13 mouse cellular contexts compared by ENCODE assay signal in genomic region chr15:98026967-98027904, GRCm38 (mm10). TPM values are rescaled to one million over a fixed set of nuclear protein-coding genes. Genes with fewer than 3 reads are reported as not detected.
DNase-seq lines count a peak whose midpoint lies in the region; ATAC-seq and TF ChIP-seq lines count a peak whose summit lies in the region.
"Had no signal": no experiment of that assay in that cellular context is flagged by ENCODE, and none has a peak within 500 bp of the region (broad histone marks: within the 10 kb centered on the region; RNA-seq: fewer than 3 reads in every experiment).

No protein-coding gene starts in this region.

- H3K36me3 ChIP-seq in kidney, embryonic 15.5 days = no peaks in the 10 kb centered on the region
- no peaks in the 10 kb centered on the region for H3K36me3 ChIP-seq in embryonic facial prominence, embryonic 13.5 days
- H3K36me3 ChIP-seq in hindbrain, embryonic 16.5 days (ENCODE audit: control insufficient read depth, insufficient read depth, low read length) = no peaks in the 10 kb centered on the region
- no peaks in the 10 kb centered on the region for H3K36me3 ChIP-seq in midbrain, embryonic 13.5 days

- H3K9me3 ChIP-seq in kidney, embryonic 15.5 days (replicated peaks) = no peaks in the 10 kb centered on the region
- H3K9me3 ChIP-seq in embryonic facial prominence, embryonic 13.5 days = no peaks in the 10 kb centered on the region
- H3K9me3 ChIP-seq in hindbrain, embryonic 16.5 days (ENCODE audit: control insufficient read depth, low read length) = no peaks in the 10 kb centered on the region
- no peaks in the 10 kb centered on the region for H3K9me3 ChIP-seq in midbrain, embryonic 13.5 days

- 0 out of 2 replicates have a peak, but pooled peaks cover 6% of the 10 kb centered on the region for H3K27me3 ChIP-seq in kidney, embryonic 15.5 days
- peaks cover 14% of the 10 kb centered on the region; the same call in 1 of the 2 replicates for H3K27me3 ChIP-seq in embryonic facial prominence, embryonic 13.5 days
- H3K27me3 ChIP-seq in hindbrain, embryonic 16.5 days (replicated peaks; ENCODE audit: control insufficient read depth, insufficient read depth, low read length) = no peaks in the 10 kb centered on the region
- H3K27me3 ChIP-seq in midbrain, embryonic 13.5 days = no peaks in the 10 kb centered on the region

- H3K4me2 ChIP-seq in kidney, embryonic 15.5 days = no peak overlapping the region
- no peak overlapping the region for H3K4me2 ChIP-seq in embryonic facial prominence, embryonic 13.5 days
- no peak overlapping the region for H3K4me2 ChIP-seq in hindbrain, embryonic 16.5 days (ENCODE audit: low read length)
- H3K4me2 ChIP-seq in midbrain, embryonic 13.5 days (replicated peaks) = no peak overlapping the region

- 20% methylated on average over 12 of the region's 12 CpGs for WGBS in kidney, embryonic 15.5 days
- 30% methylated on average over 12 of the region's 12 CpGs for WGBS in embryonic facial prominence, embryonic 13.5 days
- 40% methylated on average over 12 of the region's 12 CpGs for WGBS in hindbrain, embryonic 16.5 days
- 35% methylated on average over 12 of the region's 12 CpGs for WGBS in midbrain, embryonic 13.5 days

- TF ChIP-seq CTCF in left cerebral cortex, adult 2 months (IDR thresholded peaks at IDR 0.05) = no peak

- DNase-seq in kidney, postnatal 10 days = no peak
- no peak for DNase-seq in adrenal gland, adult 18-20 months (ENCODE audit: low spot score in 2 of 2)
- DNase-seq in left cerebral cortex, adult 2 months (ENCODE audit: extremely low spot score in 1 of 2, low spot score in 2 of 2) = no peak
- DNase-seq in urinary bladder, adult 2 months (ENCODE audit: low spot score) = no peak
- DNase-seq: adrenal gland, adult 2 months; cerebellum, postnatal 10 days; gastrocnemius, postnatal 10 days; liver, postnatal 0 days had no signal

- peaks cover 45% of the 10 kb centered on the region for H3K4me1 ChIP-seq in kidney, embryonic 15.5 days
- peaks cover 37% of the 10 kb centered on the region for H3K4me1 ChIP-seq in embryonic facial prominence, embryonic 13.5 days
- H3K4me1 ChIP-seq in hindbrain, embryonic 16.5 days (ENCODE audit: control insufficient read depth, insufficient read depth, low read depth, low read length) = peaks cover 5% of the 10 kb centered on the region
- H3K4me1 ChIP-seq in midbrain, embryonic 13.5 days (replicated peaks) = peaks cover 30% of the 10 kb centered on the region

- peak overlapping the region; percentile 76 for H3K27ac ChIP-seq in kidney, embryonic 15.5 days
- H3K27ac ChIP-seq in embryonic facial prominence, embryonic 13.5 days = peak overlapping the region; percentile 78
- H3K27ac ChIP-seq in hindbrain, embryonic 16.5 days (ENCODE audit: low read depth, low read length) = no peak overlapping the region
- H3K27ac ChIP-seq in midbrain, embryonic 13.5 days = no peak overlapping the region
- H3K27ac ChIP-seq in left cerebral cortex, adult 2 months = no peak overlapping the region
- H3K27ac ChIP-seq: layer of hippocampus, adult 2 months had no signal

- peak; percentile 72 for ATAC-seq in kidney, embryonic 15.5 days (replicated peaks; ENCODE audit: low FRiP score)
- ATAC-seq in embryonic facial prominence, embryonic 13.5 days (ENCODE audit: insufficient number of reproducible peaks, insufficient read depth, low FRiP score, low TSS enrichment, low read depth) = no peak
- ATAC-seq in hindbrain, embryonic 16.5 days = no peak
- 0 out of 2 replicates have a peak, but pooled peaks have one; percentile 11 for ATAC-seq in midbrain, embryonic 13.5 days
- ATAC-seq: liver, postnatal 0 days had no signal

- H3K9ac ChIP-seq in kidney, embryonic 15.5 days = peak overlapping the region; percentile 24; the same call in 1 of the 2 replicates
- peak overlapping the region; percentile 49; the same call in 1 of the 2 replicates for H3K9ac ChIP-seq in embryonic facial prominence, embryonic 13.5 days
- H3K9ac ChIP-seq in hindbrain, embryonic 16.5 days (ENCODE audit: low read depth, low read length) = peak overlapping the region; percentile 17; the same call in 1 of the 2 replicates
- 0 out of 2 replicates have a peak overlapping the region, but pooled peaks have one; percentile 0 for H3K9ac ChIP-seq in midbrain, embryonic 13.5 days (replicated peaks)
- H3K9ac ChIP-seq: liver, postnatal 0 days had no signal

- intact Hi-C loops in left cerebral cortex, adult 2 months (cut with DNase I) = no loop called here

- no peak overlapping the region for H3K4me3 ChIP-seq in kidney, embryonic 15.5 days (replicated peaks)
- no peak overlapping the region for H3K4me3 ChIP-seq in embryonic facial prominence, embryonic 13.5 days
- no peak overlapping the region for H3K4me3 ChIP-seq in hindbrain, embryonic 16.5 days (ENCODE audit: low read length)
- H3K4me3 ChIP-seq in midbrain, embryonic 13.5 days (replicated peaks) = no peak overlapping the region
- H3K4me3 ChIP-seq in left cerebral cortex, adult 2 months = no peak overlapping the region
- H3K4me3 ChIP-seq: layer of hippocampus, adult 2 months had no signal

RNA-seq across cellular contexts. Expression of gene Col2a1, which starts 22.7 kb away (rescaled TPM):
- 18.9 and 27.0 TPM in 2 replicates for polyA plus RNA-seq in kidney, embryonic 15.5 days (2015; fragmentation: Nextera tagmentation; extraction: Ambion mirVana)
- polyA plus RNA-seq in embryonic facial prominence, embryonic 13.5 days (2015; fragmentation: Nextera tagmentation; extraction: Ambion mirVana) = 306 and 385 TPM in 2 replicates
- polyA plus RNA-seq in hindbrain, embryonic 16.5 days (2015; fragmentation: Nextera tagmentation; extraction: Ambion mirVana) = 11.9 and 43.4 TPM in 2 replicates
- 39.1 and 57.5 TPM in 2 replicates for polyA plus RNA-seq in midbrain, embryonic 13.5 days (2015; fragmentation: Nextera tagmentation; extraction: Ambion mirVana)
- not detected for total RNA-seq in adrenal gland, adult 18-20 months (2021)
- total RNA-seq in left cerebral cortex, adult 2 months (2021) = under 1 TPM; 0.61 to 0.63 TPM
- polyA plus RNA-seq in urinary bladder, adult 2 months (2012; rRNA removed) = 0.08 and 0.10 TPM in 2 replicates
- total RNA-seq: adrenal gland, adult 2 months had no signal

Comparison
In these comparisons a context has a peak if more than half of its experiments do, and no peak if none do; other contexts are left out.
1. ATAC-seq: peak in kidney, embryonic 15.5 days (single experiment) and midbrain, embryonic 13.5 days (single experiment); none in embryonic facial prominence, embryonic 13.5 days (single experiment) and hindbrain, embryonic 16.5 days (single experiment).
2. H3K27ac ChIP-seq: peak in kidney, embryonic 15.5 days (single experiment) and embryonic facial prominence, embryonic 13.5 days (single experiment); none in hindbrain, embryonic 16.5 days (single experiment), midbrain, embryonic 13.5 days (single experiment) and left cerebral cortex, adult 2 months (single experiment).
3. RNA of gene Col2a1, which starts 22.7 kb away (polyA plus RNA-seq): 306 to 385 TPM in embryonic facial prominence, embryonic 13.5 days, 39.1 to 57.5 TPM in midbrain, embryonic 13.5 days, 18.9 to 27.0 TPM in kidney, embryonic 15.5 days and 11.9 to 43.4 TPM in hindbrain, embryonic 16.5 days; 0.08 to 0.10 TPM in urinary bladder, adult 2 months; every median in the first group is over 10 times any median in the second.
4. Peak in every context shown above with its lines, with median percentiles within 50 percentile points of each other: H3K9ac ChIP-seq.